Mouse (Mus musculus): Measurements from ENCODE around the gene Hemk1. TPM values are rescaled to one million over a fixed set of nuclear protein-coding genes. Genes with fewer than 3 reads are reported as not detected.
A peak's percentile ranks its signal among the peaks of the same experiment; 100 is the strongest.

The Hemk1 gene
- polyA plus RNA-seq, 1 experiment = 14.0 TPM

GRCm38 (mm10) chr9:107278126-107278525 is 60.0 kb downstream of the Hemk1 start:
- Histone ChIP-seq H3K4me1 (ENCODE audit: control insufficient read depth, insufficient read depth, low read length) (peaks cover 15% of the 10 kb centered on the region), H3K4me3 (ENCODE audit: insufficient read depth, low read length) (no peak overlapping the region), H3K27ac (ENCODE audit: insufficient read depth, low read length) (peak overlapping the region; percentile 8; the same call in 1 of the 2 replicates)
- TF ChIP-seq POLR2A (IDR thresholded peaks at IDR 0.05; ENCODE audit: low read depth, low read length) = no peak

GRCm38 (mm10) chr9:107277603-107278002 is 60.5 kb downstream of the Hemk1 start:
- H3K4me1 ChIP-seq (ENCODE audit: control insufficient read depth, insufficient read depth, low read length) = peaks cover 15% of the 10 kb centered on the region
- H3K4me3 ChIP-seq (ENCODE audit: insufficient read depth, low read length) = no peak overlapping the region
- TF ChIP-seq POLR2A (IDR thresholded peaks at IDR 0.05; ENCODE audit: low read depth, low read length) (no peak), CTCF (IDR thresholded peaks at IDR 0.05; ENCODE audit: borderline replicate concordance, insufficient read depth, low read length) (no peak)
- H3K27ac ChIP-seq (ENCODE audit: insufficient read depth, low read length) = no peak overlapping the region

Other genes with a start within 250 kb of the Hemk1 start
- gene Dock3, start 106.4 kb downstream of the Hemk1 start, polyA plus RNA-seq (2011; ENCODE audit: insufficient read length, low read depth, missing spikeins) = 0.12 and 0.18 TPM in 2 replicates
- 17.5 and 28.2 TPM in 2 replicates for gene Mapkapk3, start 48.5 kb downstream of the Hemk1 start, polyA plus RNA-seq (2011; ENCODE audit: insufficient read length, low read depth, missing spikeins)
- 6.4 and 8.5 TPM in 2 replicates for gene Cish, start 42.3 kb downstream of the Hemk1 start, polyA plus RNA-seq (2011; ENCODE audit: insufficient read length, low read depth, missing spikeins)
- gene 6430571L13Rik, start 2.3 kb upstream of the Hemk1 start, polyA plus RNA-seq (2011; ENCODE audit: insufficient read length, low read depth, missing spikeins) = not detected in 2 replicates
- not detected in 2 replicates for gene Cacna2d2, start 61.3 kb upstream of the Hemk1 start, polyA plus RNA-seq (2011; ENCODE audit: insufficient read length, low read depth, missing spikeins)
- gene Tmem115, start 195.6 kb upstream of the Hemk1 start, polyA plus RNA-seq (2011; ENCODE audit: insufficient read length, low read depth, missing spikeins) = 21.4 and 26.1 TPM in 2 replicates
- gene Cyb561d2, start 203.8 kb upstream of the Hemk1 start, polyA plus RNA-seq (2011; ENCODE audit: insufficient read length, low read depth, missing spikeins) = 14.4 and 18.3 TPM in 2 replicates
- gene Nprl2, start 203.9 kb upstream of the Hemk1 start, polyA plus RNA-seq (2011; ENCODE audit: insufficient read length, low read depth, missing spikeins) = 16.7 and 18.9 TPM in 2 replicates
- gene Zmynd10, start 208.9 kb upstream of the Hemk1 start, polyA plus RNA-seq (2011; ENCODE audit: insufficient read length, low read depth, missing spikeins) = 0.79 TPM in 1 of 2 replicates, not detected in the other
- gene Rassf1, start 213.2 kb upstream of the Hemk1 start, polyA plus RNA-seq (2011; ENCODE audit: insufficient read length, low read depth, missing spikeins) = 72.6 and 86.5 TPM in 2 replicates
- gene Tusc2, start 224.9 kb upstream of the Hemk1 start, polyA plus RNA-seq (2011; ENCODE audit: insufficient read length, low read depth, missing spikeins) = 14.5 and 15.6 TPM in 2 replicates
- gene Hyal2, start 229.6 kb upstream of the Hemk1 start, polyA plus RNA-seq (2011; ENCODE audit: insufficient read length, low read depth, missing spikeins) = 28.0 and 34.4 TPM in 2 replicates
- 13.9 and 15.6 TPM in 2 replicates for gene Hyal1, start 238.6 kb upstream of the Hemk1 start, polyA plus RNA-seq (2011; ENCODE audit: insufficient read length, low read depth, missing spikeins)
- gene Naa80, start 240.5 kb upstream of the Hemk1 start, polyA plus RNA-seq (2011; ENCODE audit: insufficient read length, low read depth, missing spikeins) = 11.3 and 15.4 TPM in 2 replicates
- gene Hyal3, start 242.5 kb upstream of the Hemk1 start, polyA plus RNA-seq (2011; ENCODE audit: insufficient read length, low read depth, missing spikeins) = 0.40 and 0.76 TPM in 2 replicates
- gene Ifrd2, start 249.3 kb upstream of the Hemk1 start, polyA plus RNA-seq (2011; ENCODE audit: insufficient read length, low read depth, missing spikeins) = 31.1 and 31.5 TPM in 2 replicates

Measured in embryonic fibroblast, embryonic 13.5 days (primary cell).